Mouse (Mus musculus): Measurements from ENCODE around the gene Wwc2.

GRCm38 (mm10) chr8:48030667-48031066 is 39.9 kb upstream of the Wwc2 start:
- TF ChIP-seq EP300 (IDR thresholded peaks at IDR 0.05; ENCODE audit: low read depth) (no peak), CTCF (IDR thresholded peaks at IDR 0.05; ENCODE audit: low read depth) (no peak)

Measured in liver, postnatal 0 days (tissue).